Mouse (Mus musculus) embryo, embryonic 11 days (tissue): ENCODE data around the gene Synm.

ENCODE experiments used
- DNase-seq: peaks from one replicate; pipeline ENCODE4 v3.0.0-alpha.2; 2015

Gene Synm

DNA sequence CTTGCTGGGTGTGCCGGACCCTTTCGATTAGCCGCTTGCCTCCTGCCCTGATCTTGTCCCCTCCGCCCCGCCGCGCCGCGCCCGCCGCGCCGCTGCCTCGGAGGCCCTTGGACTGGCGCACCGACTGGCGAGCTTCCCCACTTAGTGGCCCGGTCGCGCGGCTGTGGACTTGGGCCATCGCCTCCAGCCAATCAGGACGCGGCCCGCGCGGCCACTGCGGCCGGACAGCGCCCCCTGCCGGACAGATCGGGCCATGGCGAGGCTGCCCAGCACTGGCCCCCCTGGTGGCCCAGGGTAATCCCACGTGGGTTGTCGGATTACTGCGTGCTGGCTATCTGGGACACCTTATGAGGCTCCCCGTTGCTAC, at the start of gene Synm:
Synm (minus strand) TSS at position 114 of the 367 bp plus-strand sequence.
- DNase-seq, result peak; percentile 92

DNA sequence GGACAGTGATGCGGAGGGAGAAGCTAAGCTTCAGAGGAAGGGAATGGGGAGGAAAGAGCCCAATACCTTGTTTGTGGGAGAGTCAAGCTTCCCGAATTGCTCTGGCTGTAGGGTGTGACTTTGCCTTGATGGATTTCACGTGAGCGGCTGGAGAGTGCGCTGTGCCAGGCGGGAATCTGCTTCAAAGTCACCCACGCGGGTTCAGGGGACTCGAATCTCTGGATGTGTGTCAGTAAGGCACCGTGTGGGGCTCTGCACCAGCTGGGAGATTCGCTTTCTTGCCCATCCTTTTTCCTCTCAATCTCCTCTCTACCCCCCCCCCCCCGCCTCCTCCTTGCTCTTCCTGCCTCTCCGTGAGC, 44.3 kb upstream of the Synm start:
- DNase-seq, result no peak

DNA sequence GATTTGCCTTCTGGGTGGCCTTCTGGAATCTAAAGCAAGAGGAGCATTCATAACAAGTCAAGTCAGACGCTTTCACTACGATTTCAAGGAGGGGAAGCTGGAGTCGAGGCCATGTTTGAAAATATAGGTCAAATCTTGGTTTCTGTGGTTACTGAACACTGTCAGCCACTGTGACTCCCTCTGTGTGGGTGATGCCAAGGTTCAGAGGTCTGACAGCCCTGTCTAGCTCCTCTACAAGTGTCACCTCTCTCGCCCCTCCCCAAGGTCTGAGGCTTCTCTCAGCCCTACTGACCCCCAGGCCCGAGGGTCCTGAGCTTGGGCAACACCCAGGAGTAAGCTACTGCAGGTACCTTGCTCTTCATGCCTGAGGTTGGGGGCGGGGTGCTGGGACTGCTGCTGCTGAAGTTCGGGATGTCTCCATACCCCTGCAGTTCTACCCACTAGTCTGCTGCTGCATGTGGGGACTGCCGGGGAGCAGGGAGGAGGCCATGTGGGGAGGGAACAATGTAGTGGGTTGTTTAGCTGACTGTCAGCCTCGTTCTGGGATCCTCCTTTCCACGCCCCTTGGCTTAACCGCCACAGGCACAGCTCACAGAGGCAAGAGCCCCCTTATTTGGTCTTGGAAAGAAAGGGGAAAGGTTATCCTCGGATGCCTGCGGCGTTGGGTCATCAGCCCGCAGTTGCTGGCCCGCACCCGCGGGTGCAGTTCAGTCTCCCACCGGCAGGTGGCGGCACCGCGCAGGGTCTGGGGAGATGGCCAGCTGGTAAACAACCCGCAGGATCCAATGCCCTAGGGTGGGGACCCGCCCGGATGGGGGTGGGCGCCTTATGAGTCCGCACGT, 43.7 kb upstream of the Synm start:
- DNase-seq, result peak; percentile 83

DNA sequence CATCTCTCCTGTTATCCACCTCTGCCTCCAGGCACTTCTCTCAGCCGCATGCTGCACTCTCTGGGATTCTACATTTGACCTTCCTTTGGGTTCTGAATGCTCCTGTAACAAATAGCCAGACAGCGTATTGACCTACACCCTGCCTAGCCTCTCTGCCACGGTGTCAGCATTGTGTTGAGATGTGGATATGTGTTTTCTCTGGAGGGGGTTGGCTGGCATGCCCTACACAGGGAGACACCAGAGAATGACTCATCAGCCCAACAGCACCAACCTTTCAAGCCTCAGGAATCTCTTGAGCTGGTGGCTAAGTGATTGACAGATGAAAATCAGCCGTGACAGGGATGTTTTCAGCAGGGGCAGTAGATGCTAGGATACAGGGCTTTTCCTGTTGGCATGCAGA, 41.5 kb upstream of the Synm start:
- DNase-seq, result no peak

DNA sequence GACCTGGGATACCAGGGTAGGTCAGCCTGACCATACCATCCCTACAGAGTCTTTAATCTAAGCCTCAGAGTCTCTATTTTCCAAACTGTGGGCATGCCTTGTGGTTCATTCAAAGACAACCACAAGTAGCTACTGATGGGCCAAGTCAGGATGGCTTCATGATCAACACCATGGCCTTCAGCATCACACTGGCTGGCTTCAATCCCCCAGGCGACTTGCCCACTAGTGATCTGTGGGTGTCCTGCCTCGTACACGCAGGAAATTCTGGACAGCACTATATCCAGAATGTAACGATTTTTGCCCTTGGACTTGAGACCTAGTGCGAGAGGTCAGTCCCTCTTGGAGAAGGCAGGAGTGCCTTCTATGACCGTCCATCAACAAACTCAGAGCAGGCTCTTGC, 41.0 kb upstream of the Synm start:
- no peak for DNase-seq

DNA sequence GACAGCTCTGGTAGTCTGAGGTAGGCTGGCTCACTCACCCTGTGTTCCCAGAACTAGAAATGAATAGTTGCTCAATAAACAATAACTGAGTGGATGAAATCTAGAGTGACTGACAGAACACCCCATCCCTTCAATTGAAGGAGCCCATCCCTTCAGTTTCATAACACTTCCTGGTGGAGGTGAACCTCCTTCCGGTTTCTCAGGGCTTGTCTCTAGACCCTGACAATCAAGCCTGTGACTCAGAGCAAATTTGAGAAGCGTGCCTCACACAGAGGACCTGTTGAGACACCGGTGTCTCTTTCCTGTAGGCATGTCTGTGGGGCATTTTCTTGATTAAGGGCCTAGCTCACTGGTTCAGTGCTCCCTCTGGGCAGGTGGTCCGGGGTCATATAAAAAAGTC, 38.9 kb upstream of the Synm start:
- no peak for DNase-seq

DNA sequence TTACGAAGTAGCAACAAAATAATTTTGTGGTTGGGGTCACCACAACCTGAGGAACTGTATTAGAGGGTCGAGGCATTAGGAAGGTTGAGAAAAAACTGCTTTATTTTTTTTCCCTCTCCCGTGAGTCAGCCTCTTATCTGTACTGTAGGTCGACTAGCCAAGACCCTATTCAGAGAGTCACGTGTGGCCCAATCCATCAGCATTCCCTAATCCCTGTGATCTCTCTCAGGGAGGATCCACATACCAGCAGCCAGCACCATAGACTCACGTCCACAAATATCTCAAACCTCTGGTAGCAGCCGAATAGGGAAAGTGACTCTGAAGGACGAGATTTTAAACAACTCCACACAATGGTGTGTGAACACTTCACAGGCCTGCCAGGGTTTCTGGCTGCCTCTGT, 37.5 kb upstream of the Synm start:
- no peak for DNase-seq

DNA sequence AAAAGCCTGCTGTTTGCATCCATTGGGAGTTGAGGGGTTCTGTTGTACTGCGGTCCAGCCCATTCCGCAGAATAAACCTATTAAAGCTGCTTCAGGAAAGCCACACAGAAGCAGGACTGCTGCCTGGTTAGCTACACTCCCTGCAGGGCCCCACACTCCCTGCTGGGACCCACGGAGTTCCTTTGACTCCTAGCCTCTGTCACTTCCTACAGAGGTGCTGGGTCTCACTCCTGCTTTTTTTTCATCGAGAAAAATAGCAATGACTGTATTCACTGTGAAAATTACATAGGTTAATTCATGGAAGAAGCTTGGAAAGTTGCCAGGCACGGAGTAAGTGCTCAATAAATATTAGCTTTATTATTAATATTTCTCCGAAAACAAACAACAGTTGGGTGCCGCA, 33.9 kb upstream of the Synm start:
- DNase-seq, result no peak

DNA sequence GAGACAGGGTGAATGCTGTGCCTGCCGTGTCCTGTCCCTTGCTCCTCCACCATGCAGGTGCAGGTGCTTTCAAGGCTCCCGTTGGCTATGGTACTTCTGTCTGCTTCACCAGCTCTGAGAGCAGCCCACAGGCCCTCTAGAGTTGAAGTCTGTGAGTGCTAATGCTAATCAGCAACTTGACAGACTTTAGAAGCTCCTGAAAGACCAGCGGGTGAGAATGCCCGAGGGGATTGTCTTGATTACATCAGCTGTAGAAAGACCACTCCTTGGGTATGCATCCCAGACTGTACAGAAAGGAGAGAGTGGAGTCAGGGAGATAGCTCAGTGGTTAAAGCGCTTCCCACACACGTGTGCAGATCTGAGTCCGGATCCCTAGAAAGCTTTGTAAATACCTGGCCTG, 31.7 kb upstream of the Synm start:
- no peak for DNase-seq

DNA sequence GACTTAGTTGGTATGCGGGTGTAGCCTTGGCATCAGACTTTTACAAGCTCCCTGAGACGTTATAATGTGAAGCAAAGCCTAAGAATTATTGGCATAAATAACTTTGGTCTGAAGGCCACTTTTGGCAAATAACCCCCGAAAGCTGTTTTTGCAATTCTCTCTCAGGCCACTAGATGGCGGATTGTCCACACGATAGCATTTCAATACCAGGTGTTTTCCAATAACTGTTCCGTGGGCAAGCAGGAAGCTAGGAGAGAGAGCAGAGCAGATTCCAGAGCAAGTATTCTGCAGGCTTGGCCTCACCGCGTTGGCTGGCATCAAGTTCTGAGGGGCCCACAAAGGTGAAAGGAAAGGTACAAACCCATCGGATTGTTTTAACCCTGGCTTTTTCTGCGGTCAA, 29.2 kb upstream of the Synm start:
- peak; percentile 81 for DNase-seq

DNA sequence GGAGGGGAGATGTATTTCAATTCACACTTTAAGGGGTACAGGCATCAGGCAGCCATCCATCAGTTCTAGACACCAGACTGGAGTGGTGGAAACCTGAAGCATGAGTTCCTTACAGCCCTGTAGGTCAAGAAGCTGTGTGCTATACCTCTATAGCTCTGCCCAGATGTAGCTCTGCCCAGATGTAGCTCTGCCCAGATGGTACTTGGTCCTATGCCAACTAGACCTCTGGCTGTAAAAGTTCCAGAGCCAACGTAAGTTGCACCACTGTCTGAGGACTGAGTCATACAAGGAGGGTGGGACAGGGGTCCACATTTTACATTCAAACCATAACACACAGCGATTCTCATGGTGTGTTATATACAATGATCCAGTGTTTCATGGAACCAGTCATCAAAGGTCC, 28.3 kb upstream of the Synm start:
- DNase-seq, result no peak

DNA sequence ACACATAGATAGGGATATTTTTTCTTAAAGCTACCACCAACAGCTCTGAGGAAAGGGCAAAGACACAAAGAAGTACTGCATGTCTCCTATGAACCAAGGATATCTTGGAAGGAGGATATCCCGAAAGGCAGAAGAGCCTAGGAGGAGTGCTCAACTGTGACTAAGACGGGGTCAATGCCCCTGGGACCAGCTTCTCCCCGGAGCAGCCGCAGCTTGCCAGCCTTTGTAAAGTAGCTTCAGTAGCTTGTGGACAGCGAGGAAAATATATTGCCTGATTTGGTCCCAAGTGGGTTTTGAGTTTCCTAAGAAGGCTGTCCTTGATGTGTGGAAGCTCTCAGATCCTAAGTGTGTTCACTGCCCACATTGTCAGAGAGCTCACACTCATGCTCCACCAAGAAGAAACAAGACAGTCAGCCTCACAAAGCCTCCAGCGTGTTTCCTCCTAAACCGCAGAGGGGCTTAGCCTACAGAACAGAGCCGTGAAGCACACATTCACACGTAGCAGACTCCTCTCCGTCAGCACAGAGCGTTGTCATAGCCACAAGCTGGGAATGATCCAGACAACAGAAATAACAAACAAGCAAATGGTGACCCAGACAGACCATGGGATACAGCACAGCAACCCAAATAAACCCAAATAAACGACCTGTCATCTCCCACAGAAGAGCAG, 17.2 kb upstream of the Synm start:
- DNase-seq, result no peak

DNA sequence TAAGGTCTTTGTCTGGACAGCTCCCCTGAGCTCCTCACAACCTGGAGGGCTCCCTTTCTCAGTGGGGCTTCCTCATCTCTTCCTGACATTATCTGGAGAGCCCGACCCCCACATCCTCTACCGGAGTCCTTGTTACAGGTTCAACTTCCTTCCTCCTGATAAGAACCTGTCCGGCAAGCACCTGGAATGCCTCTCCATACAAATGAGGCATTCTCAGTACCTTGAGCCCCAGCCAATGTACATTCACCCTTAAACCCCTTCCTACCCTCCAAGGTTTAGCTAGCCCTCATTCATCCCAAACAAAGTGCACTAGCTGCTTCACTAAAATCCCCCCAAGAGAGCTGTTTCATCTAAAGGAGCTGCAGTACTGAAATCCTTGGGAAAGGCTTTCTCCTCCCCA, 16.1 kb upstream of the Synm start:
- no peak for DNase-seq

DNA sequence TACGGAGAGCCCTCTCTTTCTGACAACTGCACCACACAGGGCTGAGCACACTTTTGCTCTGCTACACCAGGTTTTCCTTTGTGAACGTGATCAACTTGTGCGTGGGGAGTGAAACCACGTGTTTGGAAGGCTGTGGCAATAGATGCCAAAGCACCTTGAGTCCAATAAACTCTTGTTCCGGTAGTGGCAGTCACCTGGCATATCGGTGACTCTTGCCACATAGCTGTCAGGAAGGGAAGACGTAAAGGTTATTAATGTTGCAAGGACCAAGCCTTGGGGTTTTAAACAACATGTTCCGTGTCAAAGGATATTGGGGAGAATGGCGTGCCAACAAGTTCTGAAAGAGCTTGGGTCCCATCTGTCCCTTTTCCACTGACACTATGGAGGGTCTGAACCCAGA, 12.7 kb upstream of the Synm start:
- no peak for DNase-seq

DNA sequence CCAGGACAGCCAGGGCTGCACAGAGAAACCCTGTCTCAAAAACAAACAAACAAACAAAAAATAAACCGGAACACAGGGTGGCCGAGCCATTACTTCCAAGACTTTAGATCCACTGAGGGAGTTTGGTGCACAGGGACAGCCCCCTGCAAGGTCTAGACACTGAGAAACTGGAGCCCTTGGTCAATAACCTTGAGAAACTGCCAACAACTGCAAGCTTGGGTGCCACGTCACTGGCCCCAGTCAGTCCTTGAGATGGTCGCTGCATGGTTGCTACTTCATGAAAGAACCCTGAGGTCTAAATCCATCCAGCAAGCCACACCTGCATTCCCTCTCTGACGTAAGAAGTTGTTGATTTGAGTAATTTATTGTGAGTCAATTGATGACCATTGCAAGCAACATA, 9.9 kb upstream of the Synm start:
- DNase-seq, result no peak

DNA sequence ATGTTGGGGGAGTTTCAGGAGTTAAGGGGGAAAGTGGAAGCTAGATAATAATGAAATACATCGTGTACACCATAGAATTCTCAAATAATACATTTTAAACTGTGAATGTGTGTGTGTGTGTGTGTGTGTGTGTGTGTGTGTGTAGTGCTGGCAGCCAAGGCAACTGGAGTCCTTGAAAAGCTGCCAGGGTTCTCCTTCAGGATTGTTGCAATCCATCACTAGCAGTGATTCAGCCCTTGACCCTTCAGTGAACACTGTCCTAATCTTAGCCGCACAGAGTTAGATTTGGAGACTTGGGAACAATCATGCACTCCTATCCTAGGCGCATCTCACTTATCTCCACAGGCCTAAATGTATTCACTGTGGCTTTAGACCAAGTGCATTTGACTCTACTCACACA, 8.6 kb upstream of the Synm start:
- no peak for DNase-seq

DNA sequence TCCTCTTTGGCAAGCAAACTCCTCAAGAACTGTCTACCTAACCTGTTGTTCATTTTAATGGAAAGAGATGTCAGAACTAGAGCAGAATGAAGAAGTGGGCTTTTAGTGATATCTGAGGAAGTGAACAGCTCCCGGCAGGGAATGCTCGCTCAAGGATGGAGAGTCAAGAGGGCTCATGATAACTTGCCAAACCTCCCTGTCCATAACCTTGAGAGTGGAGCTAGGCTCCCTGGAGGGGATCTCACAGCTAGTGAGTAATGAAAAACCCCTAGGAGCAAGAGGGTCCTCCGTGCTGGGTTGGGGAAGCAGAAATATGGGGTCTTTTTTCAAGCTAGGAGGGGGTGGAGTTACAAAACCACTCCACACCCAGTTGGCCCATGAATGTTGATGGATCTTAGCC, 4.1 kb upstream of the Synm start:
- DNase-seq, result no peak

DNA sequence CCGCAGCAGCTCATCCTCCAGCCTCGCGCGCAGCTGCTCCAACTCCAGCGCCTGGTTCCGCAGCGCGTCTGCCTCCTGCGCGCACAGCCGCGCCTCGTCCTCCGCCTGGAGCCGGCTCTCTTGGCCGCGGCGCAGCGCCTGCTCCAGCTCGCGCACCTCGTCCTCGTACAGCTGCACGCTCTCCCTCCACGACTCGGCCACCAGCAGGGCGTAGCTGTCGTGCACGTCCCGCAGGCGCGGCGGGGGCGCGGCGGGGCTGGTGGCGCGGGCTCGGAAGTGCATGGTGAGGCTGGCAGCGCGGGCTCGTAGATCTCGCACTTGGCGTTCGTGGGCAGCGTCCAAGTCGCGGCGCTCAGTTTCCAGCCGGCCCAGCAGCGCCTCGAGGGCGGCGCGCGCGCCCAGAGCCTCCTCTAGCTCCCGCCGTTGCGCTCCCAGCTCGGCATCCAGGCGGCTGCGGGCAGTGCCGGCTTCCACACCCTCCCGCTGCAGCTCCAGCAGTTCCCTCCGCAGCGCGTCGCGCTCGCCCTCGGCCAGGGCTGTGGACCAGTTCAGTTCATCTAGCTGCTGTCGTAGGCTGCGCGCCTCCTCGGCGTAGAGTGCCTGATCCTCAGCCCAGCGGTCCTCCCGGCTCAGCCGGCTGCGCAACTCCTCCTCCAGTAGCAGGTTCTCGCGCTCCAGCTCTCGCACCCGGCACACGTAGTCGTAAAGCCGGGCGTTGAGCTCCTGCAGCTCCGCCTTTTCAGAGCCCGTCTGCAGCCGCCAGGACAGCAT, 499 bp downstream of the Synm start:
- DNase-seq, result peak; percentile 87

DNA sequence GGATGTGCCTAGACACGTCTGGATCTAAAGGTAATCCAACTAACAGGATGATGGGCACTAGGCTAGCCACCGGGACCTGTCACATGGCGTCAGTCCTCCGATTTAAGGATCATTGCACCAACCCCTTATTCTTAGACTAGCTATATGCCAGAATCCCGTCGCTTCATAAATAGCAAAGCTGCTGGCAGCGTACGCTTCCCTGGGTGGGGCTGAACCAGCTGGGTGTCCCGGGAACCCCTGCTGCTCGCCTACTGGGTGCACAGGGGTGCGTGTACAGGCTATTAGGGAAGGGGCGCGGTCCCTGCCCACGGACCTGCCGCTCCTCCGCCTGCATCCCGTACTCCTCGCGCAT, 1.1 kb downstream of the Synm start:
- DNase-seq, result peak; percentile 15

DNA sequence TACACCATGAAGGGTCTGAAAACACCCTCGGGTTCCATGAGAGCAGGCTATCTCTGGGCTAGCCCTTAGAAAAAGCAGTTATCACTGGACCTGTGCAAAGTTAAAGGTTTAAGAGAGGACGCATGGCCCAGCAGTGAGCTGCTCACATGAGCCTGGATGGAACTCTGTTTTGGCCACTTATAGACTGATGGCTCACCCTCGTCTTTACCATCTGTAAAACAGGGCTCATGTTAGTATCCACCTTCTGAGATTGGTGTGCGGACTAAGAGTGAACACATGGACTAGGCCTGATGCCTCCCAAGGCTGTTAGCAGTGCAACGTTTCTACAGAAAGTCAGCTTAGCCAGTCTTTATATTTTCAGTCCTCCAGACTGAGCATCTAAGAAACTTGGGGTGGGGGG, 2.9 kb downstream of the Synm start:
- DNase-seq, result no peak

DNA sequence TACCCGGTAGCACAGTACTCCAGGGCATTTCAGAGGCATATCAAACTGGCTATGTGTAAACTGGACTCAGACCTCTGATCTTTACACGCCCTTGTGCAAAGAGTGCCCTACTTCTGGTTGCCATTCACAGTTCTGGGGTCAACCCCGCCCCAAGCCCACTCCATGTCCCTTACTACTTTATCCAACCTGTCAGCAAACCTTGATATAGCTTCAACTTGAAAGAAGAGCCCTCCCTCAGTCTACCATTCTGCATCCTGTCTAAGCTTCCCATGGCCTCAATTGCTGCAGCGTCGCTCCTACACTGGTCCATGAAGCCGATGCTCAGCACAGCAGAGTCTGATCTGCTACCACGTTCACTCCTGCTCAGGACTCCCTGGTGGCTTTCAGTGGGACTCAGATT, 4.2 kb downstream of the Synm start:
- no peak for DNase-seq

DNA sequence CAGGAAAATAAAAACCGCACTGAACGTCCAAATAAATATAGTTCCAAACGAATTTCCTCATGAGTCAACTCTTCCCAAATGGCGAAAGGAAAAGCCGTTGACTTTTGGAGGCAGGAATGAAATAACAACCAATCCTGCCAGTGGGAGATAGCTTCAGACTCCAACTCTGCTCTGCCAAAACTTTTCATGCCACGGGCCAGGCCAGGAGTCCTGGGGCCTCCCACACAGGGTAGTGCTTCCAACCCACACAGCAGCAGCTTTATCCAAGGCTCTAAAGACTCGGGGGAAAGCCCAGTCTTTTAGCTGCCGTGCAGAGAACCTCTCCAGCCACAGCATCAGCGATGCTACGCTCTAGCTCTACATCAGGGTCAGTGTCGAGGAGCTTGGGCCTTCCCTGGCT, 4.9 kb downstream of the Synm start:
- DNase-seq, result no peak

DNA sequence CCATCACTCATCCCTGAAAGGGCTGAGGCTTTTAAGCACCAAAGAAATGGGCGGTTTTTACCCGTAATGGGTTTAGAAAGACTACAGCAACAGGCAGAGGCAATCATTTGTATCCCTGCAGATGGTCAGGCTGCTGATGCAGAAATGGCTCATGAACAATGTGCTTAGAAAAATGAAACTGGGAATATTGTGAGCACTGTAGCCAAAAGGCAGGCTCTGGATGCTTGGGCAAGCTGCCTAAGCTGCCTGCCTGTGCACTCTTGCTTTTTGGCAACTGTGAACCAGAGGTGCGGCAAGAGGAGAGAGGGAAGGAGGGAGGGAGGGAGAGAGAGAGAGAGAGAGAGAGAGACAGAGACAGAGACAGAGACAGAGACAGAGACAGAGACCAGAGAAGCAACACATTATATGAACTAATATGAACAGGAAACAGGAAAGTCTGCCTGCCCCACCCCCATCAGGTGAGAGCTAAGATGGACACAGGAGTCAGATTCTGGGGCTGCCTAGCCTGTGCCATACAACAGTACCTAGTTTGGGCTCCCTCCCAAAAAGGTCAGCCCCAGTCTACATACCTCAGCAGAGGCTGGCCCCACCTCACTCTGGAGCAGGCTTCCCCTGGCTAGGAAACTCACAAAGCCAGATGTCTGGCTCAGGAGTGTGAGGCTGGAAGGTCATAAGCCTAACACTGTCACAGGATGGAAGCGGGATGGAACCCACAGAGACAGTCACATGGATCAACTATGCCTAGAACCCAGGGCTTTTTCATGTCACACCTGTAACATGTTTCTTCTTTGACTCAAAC, 9.9 kb downstream of the Synm start:
- no peak for DNase-seq
